Mouse (Mus musculus) small intestine, adult 2 months (tissue): ENCODE measurements around the gene Sun1.

ENCODE experiments used
- CTCF ChIP-seq: fragments of 200-500 bp; IDR thresholded peaks from 2 replicates; pipeline ENCODE4 v1.5.1; 2012; ENCODE audit warnings: low read depth, mild to moderate bottlenecking, control low read depth, inconsistent platforms, low read length, moderate library complexity, mixed read lengths; ENCODE audit not compliant: insufficient replicate concordance, insufficient read length; ENCODE audit errors: extremely low read depth
- POLR2A ChIP-seq: fragments of 200-500 bp; IDR thresholded peaks from 2 replicates; pipeline ENCODE4 v1.6.1; 2012; ENCODE audit warnings: low read depth, mild to moderate bottlenecking, control low read depth, inconsistent platforms, low read length, moderate library complexity

DNA sequence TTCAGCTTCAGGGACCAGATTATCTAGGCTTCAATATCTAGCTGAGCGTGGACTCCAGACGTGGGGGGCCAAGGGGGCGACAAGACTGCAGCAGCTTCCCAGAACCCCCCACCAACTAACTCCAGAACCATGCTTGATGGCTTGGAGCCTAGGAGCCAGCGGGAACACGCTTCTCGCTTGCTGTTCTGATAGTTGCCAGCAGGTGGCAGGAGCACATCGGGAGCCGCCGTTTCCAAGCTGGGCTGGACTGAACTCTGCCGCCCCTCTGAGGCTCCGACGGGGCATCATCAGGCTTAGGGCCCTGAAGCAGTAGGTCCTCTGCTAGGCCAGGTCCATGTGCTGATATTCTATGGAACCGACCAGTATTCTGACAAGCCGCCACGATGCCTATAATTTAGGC is 81.8 kb downstream of the Sun1 start:
- TF ChIP-seq POLR2A (no peak; the same call in 1 of the 2 replicates), CTCF (peak; percentile 94)
